Mouse (Mus musculus) adrenal gland, postnatal 25 days (tissue): ENCODE data around the gene Eps8. TPM values are rescaled to one million over a fixed set of nuclear protein-coding genes. Genes with fewer than 3 reads are reported as not detected.
A peak's percentile ranks its signal among the peaks of the same experiment; 100 is the strongest.

ENCODE experiments used
- DNase-seq: peaks from one replicate; pipeline ENCODE4 v3.0.0; 2021; ENCODE audit warnings: mixed read lengths
- total RNA-seq: library from RNA; stranded (reverse); gene quantifications from 2 replicates; pipeline ENCODE4 v1.2.3, GENCODE M21; 2021

The Eps8 gene
- total RNA-seq, 1 experiment from 2014 or later: 44.1 TPM

- no peak for DNase-seq
Measured at GRCm38 (mm10) chr6:137661583-137662365, 7.1 kb upstream of the Eps8 start.

GRCm38 (mm10) chr6:137658426-137659088, 3.9 kb upstream of the Eps8 start:
- DNase-seq: no peak

GRCm38 (mm10) chr6:137657203-137657602, 2.5 kb upstream of the Eps8 start:
- no peak for DNase-seq

GRCm38 (mm10) chr6:137649528-137649927, 5.1 kb downstream of the Eps8 start:
- DNase-seq: no peak

- DNase-seq: peak; percentile 89
Measured at GRCm38 (mm10) chr6:137649068-137649480, 5.6 kb downstream of the Eps8 start.

GRCm38 (mm10) chr6:137648110-137649067, 6.3 kb downstream of the Eps8 start:
- peak; percentile 41 for DNase-seq

GRCm38 (mm10) chr6:137647646-137648045, 7.0 kb downstream of the Eps8 start:
- no peak for DNase-seq

- no peak for DNase-seq
Measured at GRCm38 (mm10) chr6:137646726-137647125, 8.0 kb downstream of the Eps8 start.

- DNase-seq: no peak
Measured at GRCm38 (mm10) chr6:137644893-137645292, 9.8 kb downstream of the Eps8 start.

GRCm38 (mm10) chr6:137643814-137644213, 10.9 kb downstream of the Eps8 start:
- no peak for DNase-seq

- DNase-seq: no peak
Measured at GRCm38 (mm10) chr6:137641642-137642041, 13.0 kb downstream of the Eps8 start.

- no peak for DNase-seq
Measured at GRCm38 (mm10) chr6:137638834-137639567, 15.7 kb downstream of the Eps8 start.

GRCm38 (mm10) chr6:137637443-137637842, 17.2 kb downstream of the Eps8 start:
- no peak for DNase-seq

- DNase-seq: no peak
Measured at GRCm38 (mm10) chr6:137636131-137636530, 18.5 kb downstream of the Eps8 start.

GRCm38 (mm10) chr6:137633626-137634025, 21.1 kb downstream of the Eps8 start:
- no peak for DNase-seq

- no peak for DNase-seq
Measured at GRCm38 (mm10) chr6:137633121-137633520, 21.6 kb downstream of the Eps8 start.

- no peak for DNase-seq
Measured at GRCm38 (mm10) chr6:137630387-137630786, 24.3 kb downstream of the Eps8 start.

GRCm38 (mm10) chr6:137629603-137630231, 25.0 kb downstream of the Eps8 start:
- DNase-seq: no peak

GRCm38 (mm10) chr6:137628715-137629114, 26.0 kb downstream of the Eps8 start:
- no peak for DNase-seq

- no peak for DNase-seq
Measured at GRCm38 (mm10) chr6:137621021-137621420, 33.7 kb downstream of the Eps8 start.

- DNase-seq: peak; percentile 46
Measured at GRCm38 (mm10) chr6:137613903-137614302, 40.8 kb downstream of the Eps8 start.
